Mouse (Mus musculus) embryo, embryonic 10 days (tissue): ENCODE measurements around the gene Grhl3.

ENCODE experiments used
- DNase-seq: peaks from one replicate; pipeline ENCODE4 v3.0.0-alpha.2; 2015; ENCODE audit warnings: low spot score

The Grhl3 gene

GRCm38 (mm10) chr4:135493691-135494520, 79.5 kb downstream of the Grhl3 start:
- DNase-seq = peak; percentile 51

- no peak for DNase-seq
Observed at GRCm38 (mm10) chr4:135493271-135493670, 80.2 kb downstream of the Grhl3 start.
